Mouse (Mus musculus): ENCODE results near the gene Ak6. TPM values are rescaled to one million over a fixed set of nuclear protein-coding genes. Genes with fewer than 3 reads are reported as not detected.

Ak6 gene
- total RNA-seq, 2 experiments from 2014 or later, result 66.7 to 71.5 TPM

GRCm38 (mm10) chr13:100659864-100660456 is 9.2 kb downstream of the Ak6 start:
- DNase-seq, result peak; percentile 61

GRCm38 (mm10) chr13:100669291-100670022 is 18.7 kb downstream of the Ak6 start, which contains the start of gene Ccdc125:
Gene Ccdc125 (plus strand): TSS chr13:100669717.
- DNase-seq, result peak; percentile 24

DNA sequence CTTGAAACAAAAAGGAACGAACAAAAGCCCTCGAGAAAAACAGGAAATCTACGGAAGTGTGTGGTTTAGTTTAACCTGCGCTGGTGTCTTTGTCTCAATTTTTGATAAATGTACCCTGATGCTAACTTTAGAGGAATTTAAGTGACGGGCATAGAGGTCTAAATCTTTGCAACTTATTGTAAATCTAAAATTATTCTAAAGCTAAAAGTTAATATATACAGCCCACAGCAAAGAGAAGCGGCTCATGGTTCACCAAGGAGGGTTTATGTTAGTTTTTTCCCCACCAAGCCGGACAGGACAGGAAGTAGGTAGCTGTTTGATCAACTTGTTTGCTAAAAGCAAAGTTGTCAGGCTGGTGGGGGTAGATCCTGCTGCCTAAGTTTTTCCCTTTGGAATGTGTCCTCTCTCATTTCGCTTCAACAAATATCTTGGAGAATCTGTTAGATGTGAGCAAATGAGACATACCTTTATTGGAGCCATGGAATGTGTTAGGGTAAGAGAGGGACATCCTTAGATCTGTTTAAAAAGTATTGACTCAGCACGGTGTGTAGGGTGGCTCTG is 19.5 kb downstream of the Ak6 start:
- DNase-seq, result no peak

DNA sequence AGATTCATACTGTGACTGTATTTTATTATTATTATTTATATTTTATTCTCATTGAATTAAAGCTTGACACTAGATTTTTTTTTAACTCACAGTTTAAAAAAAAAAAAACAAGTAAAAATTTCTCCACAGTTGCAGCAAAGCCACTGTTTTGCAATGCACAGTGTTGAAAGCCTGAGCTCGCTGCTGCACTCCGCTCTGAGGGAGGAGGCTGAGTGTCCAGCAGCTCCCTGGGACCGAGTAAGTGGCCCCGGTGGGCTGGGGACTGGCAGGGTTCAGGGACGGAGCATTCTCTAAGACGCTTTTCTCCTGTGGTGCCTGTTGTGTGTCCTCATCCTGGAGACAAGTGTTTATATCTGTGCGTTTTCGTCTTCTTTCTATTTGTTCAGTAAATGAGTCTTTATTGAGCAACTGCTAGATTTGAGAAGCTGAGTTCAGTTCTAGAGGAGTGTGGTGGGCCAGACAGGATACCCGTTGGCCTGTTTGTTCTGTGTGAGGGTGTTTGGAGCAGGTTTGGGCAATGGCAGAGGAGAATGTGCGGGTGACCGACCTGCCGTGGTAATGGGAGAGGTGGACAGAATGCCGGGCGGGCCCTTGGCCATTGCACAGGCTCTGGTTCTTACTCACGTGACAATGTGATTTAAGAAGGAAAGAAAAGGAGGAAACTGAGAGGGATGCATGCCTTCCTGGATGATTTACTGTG is 25.3 kb downstream of the Ak6 start:
- DNase-seq, result no peak

DNA sequence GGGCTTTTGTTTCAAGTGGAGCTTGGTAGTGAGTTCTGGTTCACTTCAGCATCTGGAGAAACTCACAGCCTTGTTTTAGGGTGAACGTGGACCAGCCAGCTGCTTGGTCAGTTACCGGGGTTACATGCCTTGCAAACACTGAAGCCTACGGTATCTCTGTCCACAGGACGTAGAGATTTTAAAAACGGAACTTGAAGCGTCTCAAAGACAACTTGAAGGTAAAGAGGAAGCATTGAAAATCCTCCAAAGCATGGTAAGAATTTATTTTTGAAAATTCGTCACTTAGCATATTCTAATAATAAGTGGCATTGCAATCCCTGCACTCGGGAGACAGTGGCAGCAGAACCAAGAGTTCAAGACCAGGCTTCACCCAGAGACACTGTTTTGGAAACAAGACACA is 30.8 kb downstream of the Ak6 start:
- no peak for DNase-seq

DNA sequence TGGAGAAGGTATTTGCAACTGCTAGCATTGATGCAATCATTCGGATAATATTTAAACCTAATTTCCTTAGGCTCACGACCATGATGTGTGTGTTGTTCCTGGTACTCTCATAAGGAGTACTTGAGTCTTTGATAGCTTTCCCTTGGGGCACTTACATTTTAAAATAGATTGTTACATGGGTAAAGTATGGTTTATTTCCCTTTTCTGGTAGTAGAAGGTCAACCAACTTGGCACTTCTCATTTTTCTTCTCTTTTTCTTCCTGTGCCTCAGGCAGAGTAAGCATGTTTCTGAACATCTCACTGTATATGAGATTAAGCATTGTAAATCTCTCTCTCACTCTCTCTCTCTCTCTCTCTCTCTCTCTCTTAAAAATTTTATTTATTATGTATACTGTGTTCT is 32.1 kb downstream of the Ak6 start:
- DNase-seq, result no peak

GRCm38 (mm10) chr13:100684355-100684754 is 33.6 kb downstream of the Ak6 start:
- no peak for DNase-seq

GRCm38 (mm10) chr13:100687513-100687912 is 36.7 kb downstream of the Ak6 start:
- DNase-seq, result no peak

- no peak for DNase-seq
Observed at GRCm38 (mm10) chr13:100697541-100697940, 46.8 kb downstream of the Ak6 start.

GRCm38 (mm10) chr13:100698866-100699265 is 48.1 kb downstream of the Ak6 start:
- DNase-seq, result no peak

- DNase-seq, result no peak
Observed at GRCm38 (mm10) chr13:100703468-100703867, 52.7 kb downstream of the Ak6 start.

- no peak for DNase-seq
Observed at GRCm38 (mm10) chr13:100706206-100706605, 55.4 kb downstream of the Ak6 start.

DNA sequence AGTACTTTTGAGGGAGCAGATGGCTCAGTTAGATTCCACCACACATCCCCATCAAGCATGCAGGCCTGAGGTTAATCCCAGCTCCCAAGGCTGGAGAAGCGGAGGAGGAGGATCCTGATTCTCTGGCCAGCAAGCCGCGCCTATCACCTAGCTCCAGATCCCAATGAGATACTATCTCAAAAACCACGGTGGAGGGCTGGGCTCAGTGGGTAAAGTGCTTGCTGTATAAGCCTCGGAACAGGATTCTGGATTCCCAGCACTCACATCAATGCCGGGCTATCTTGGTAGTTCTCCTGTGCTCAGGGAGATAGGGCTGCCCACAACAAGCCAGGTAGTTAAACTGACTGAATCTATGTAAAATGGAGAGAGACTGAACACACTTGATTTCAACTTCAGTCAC is 64.7 kb downstream of the Ak6 start:
- DNase-seq, result no peak

Other genes with a start within 250 kb of the Ak6 start
- gene Naip1, start 198.1 kb upstream of the Ak6 start, total RNA-seq (2021), result not detected
- gene Gtf2h2, start 158.4 kb upstream of the Ak6 start, total RNA-seq (2021), result 10 to 100 TPM; 25.9 to 30.0 TPM
- under 1 TPM; 0.54 to 0.78 TPM for gene Ocln, start 98.3 kb upstream of the Ak6 start, total RNA-seq (2021)
- gene Marveld2, start 34.0 kb upstream of the Ak6 start, total RNA-seq (2021), result 1 to 10 TPM; 1.2 TPM
- gene Rad17, start 72 bp downstream of the Ak6 start, total RNA-seq (2021), result 10 to 100 TPM; 11.0 to 11.7 TPM
- gene Taf9, start 600 bp downstream of the Ak6 start, total RNA-seq (2021), result 10 to 100 TPM; 10.8 to 12.9 TPM
- 1 to 10 TPM in 1 of 2 experiments, under 1 TPM in 1; 0.94 to 1.4 TPM for gene Ccdc125, start 18.7 kb downstream of the Ak6 start, total RNA-seq (2021)
- 10 to 100 TPM; 20.4 to 26.9 TPM for gene Cdk7, start 80.0 kb downstream of the Ak6 start, total RNA-seq (2021)
- gene Mrps36, start 93.7 kb downstream of the Ak6 start, total RNA-seq (2021), result 100 to 1,000 TPM; 123 to 131 TPM
- gene Cenph, start 124.9 kb downstream of the Ak6 start, total RNA-seq (2021), result 1 to 10 TPM; 2.3 to 3.3 TPM
- 10 to 100 TPM; 10.4 to 13.0 TPM for gene Ccnb1, start 135.6 kb downstream of the Ak6 start, total RNA-seq (2021)
- 10 to 100 TPM; 19.1 to 23.5 TPM for gene Slc30a5, start 182.4 kb downstream of the Ak6 start, total RNA-seq (2021)

Measured in gastrocnemius, postnatal 10 days (tissue).